33 mouse cellular contexts compared by ENCODE assay signal in genomic region chr8:128269546-128269945, GRCm38 (mm10).
"Had no signal": no experiment of that assay in that cellular context is flagged by ENCODE, and none has a peak within 500 bp of the region (broad histone marks: within the 10 kb centered on the region; RNA-seq: fewer than 3 reads in every experiment).

No protein-coding gene starts in this region.

- H3K9me3 ChIP-seq: heart, embryonic 12.5 days; heart, embryonic 15.5 days; hindbrain, embryonic 10.5 days; hindbrain, embryonic 12.5 days; hindbrain, embryonic 13.5 days; hindbrain, embryonic 15.5 days; intestine, embryonic 15.5 days; kidney, embryonic 15.5 days had no signal

- H3K4me3 ChIP-seq: heart, embryonic 12.5 days; heart, embryonic 15.5 days; hindbrain, embryonic 10.5 days; hindbrain, embryonic 12.5 days; hindbrain, embryonic 13.5 days; hindbrain, embryonic 15.5 days; intestine, embryonic 15.5 days; kidney, embryonic 15.5 days; layer of hippocampus, adult 2 months; left cerebral cortex, adult 2 months had no signal

- H3K4me1 ChIP-seq: hindbrain, embryonic 12.5 days had no signal

- H3K27ac ChIP-seq: heart, embryonic 15.5 days; hindbrain, embryonic 10.5 days; hindbrain, embryonic 12.5 days; hindbrain, embryonic 13.5 days; hindbrain, embryonic 14.5 days; hindbrain, embryonic 15.5 days; hindbrain, postnatal 0 days; intestine, embryonic 15.5 days; kidney, postnatal 0 days; left cerebral cortex, adult 2 months had no signal

- H3K4me2 ChIP-seq: heart, embryonic 12.5 days; heart, embryonic 15.5 days; hindbrain, embryonic 12.5 days; hindbrain, embryonic 13.5 days; hindbrain, embryonic 14.5 days; hindbrain, embryonic 15.5 days; intestine, embryonic 15.5 days; kidney, embryonic 15.5 days had no signal

- DNase-seq: heart, postnatal 10 days; heart, postnatal 14 days; heart, postnatal 36 days; heart, postnatal 4 days; kidney, adult 11 months; kidney, adult 18-20 months; kidney, adult 2 months; kidney, adult 8-10 months; kidney, adult 9 months; kidney, postnatal 10 days; kidney, postnatal 14 days; kidney, postnatal 25 days; kidney, postnatal 36 days; kidney, postnatal 4 days; layer of hippocampus, adult 9-11 months; layer of hippocampus, postnatal 36 days had no signal

- H3K9ac ChIP-seq: heart, embryonic 12.5 days; heart, embryonic 15.5 days; hindbrain, embryonic 12.5 days; hindbrain, embryonic 13.5 days; hindbrain, embryonic 14.5 days; hindbrain, embryonic 15.5 days; intestine, embryonic 15.5 days; kidney, embryonic 15.5 days had no signal

- H3K27me3 ChIP-seq: heart, embryonic 12.5 days; heart, embryonic 15.5 days; hindbrain, embryonic 12.5 days; hindbrain, embryonic 13.5 days; hindbrain, embryonic 15.5 days; intestine, embryonic 15.5 days; kidney, embryonic 15.5 days had no signal

- ATAC-seq: hindbrain, embryonic 16.5 days; hindbrain, postnatal 0 days; inflammation-experienced regulatory T-cells, adult 6 months; intestine, embryonic 15.5 days; intestine, embryonic 16.5 days; intestine, postnatal 0 days had no signal

- H3K36me3 ChIP-seq: heart, embryonic 12.5 days; heart, embryonic 15.5 days; hindbrain, embryonic 10.5 days; hindbrain, embryonic 12.5 days; hindbrain, embryonic 13.5 days; hindbrain, embryonic 15.5 days; intestine, embryonic 15.5 days; kidney, embryonic 15.5 days had no signal
